Mouse (Mus musculus): ENCODE data around the gene Wdfy2. TPM values are rescaled to one million over a fixed set of nuclear protein-coding genes. Genes with fewer than 3 reads are reported as not detected.

Gene Wdfy2
- polyA plus RNA-seq, 1 experiment from 2014 or later, result 12.7 TPM

DNA sequence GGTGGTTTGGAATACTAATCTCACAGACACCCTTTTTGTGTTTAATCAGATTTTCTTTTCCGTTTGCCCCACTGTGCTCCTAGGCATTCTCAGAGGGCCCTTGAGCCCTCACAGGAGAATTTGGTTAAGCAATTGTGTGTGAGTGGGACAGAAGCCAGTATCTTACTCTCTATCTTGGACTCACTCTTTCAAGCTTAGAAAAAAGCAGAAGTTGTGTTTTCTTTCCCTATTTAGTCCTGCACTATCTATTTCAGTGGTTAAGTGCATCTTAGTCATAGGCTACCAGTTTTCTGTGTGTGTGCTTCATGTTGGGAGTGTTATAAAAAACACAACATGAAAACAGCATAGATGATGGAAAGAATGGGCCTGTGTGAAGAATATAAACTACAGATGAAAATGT is 142.3 kb downstream of the Wdfy2 start:
- no peaks in the 10 kb centered on the region for H3K27me3 ChIP-seq (ENCODE audit: low read depth, poor library complexity, severe bottlenecking)
- H3K4me1 ChIP-seq, result 0 out of 2 replicates have a peak, but pooled peaks cover 2% of the 10 kb centered on the region
- no peaks in the 10 kb centered on the region for H3K36me3 ChIP-seq
- no peaks in the 10 kb centered on the region for H3K9me3 ChIP-seq (replicated peaks)
- H3K4me3 ChIP-seq, result no peak overlapping the region
- 93% methylated on average over 1 of the region's 1 CpGs for WGBS
- no peak for DNase-seq (ENCODE audit: low spot score)
- no peak overlapping the region for H3K27ac ChIP-seq

DNA sequence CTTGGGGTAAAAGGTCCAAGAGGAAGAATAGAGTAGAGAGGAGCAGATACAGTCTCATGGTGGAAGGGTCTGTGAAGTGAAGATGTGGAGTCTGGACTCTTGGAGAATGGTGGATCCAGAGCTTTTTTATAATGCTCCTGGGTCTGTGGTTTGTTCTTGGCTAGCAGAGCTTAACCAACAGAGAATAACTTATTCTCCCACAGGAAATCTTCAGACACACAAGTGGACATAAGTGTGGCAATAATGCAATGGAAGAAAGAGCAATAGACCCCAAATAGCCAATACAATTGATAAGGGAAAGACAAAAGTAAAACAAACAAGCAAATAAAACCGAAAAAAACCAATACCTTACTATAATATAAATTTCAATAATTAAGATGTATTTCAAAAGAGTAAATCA is 146.9 kb downstream of the Wdfy2 start, which contains the start of gene Defb48:
Gene Defb48 (minus strand): TSS at position 101 of the 400 bp plus-strand sequence.
- no peak within 1 kb of the TSS for H3K4me3 ChIP-seq
- no peak within 1 kb of the TSS for H3K27ac ChIP-seq
- no peaks in the 10 kb centered on the region for H3K4me1 ChIP-seq
- no peak for DNase-seq (ENCODE audit: low spot score)
- WGBS, result 75% methylated on average over 1 of the region's 1 CpGs
- no peaks in the 10 kb centered on the region for H3K9me3 ChIP-seq (replicated peaks)
- no peaks in the 10 kb centered on the region for H3K36me3 ChIP-seq
- H3K27me3 ChIP-seq (ENCODE audit: low read depth, poor library complexity, severe bottlenecking), result no peaks in the 10 kb centered on the region

DNA sequence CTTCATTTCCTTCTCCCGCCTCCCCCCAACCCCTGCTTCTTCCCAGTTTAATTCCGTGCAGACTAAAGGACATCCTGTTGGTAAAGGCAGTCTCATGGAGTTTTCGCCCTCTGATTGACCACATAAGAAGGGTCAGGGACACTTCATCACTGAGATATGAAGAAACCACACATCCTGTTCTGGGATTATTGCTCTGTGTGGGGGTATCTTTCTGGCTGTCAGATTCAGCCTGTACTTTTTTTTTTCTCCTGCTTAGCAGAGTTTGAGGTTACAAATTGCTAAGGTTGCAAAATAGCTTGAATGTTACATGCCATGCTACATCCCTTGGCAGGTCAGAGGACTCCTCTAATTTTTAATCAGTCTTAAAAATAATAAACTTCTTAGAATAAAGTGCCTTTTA is 153.8 kb downstream of the Wdfy2 start:
- no peak overlapping the region for H3K4me3 ChIP-seq
- H3K36me3 ChIP-seq, result no peaks in the 10 kb centered on the region
- H3K9me3 ChIP-seq (replicated peaks), result no peaks in the 10 kb centered on the region
- H3K27me3 ChIP-seq (ENCODE audit: low read depth, poor library complexity, severe bottlenecking), result no peaks in the 10 kb centered on the region
- DNase-seq (ENCODE audit: low spot score), result no peak
- WGBS, result 80% methylated on average over 3 of the region's 3 CpGs
- no peak overlapping the region for H3K27ac ChIP-seq
- H3K4me1 ChIP-seq, result no peaks in the 10 kb centered on the region

DNA sequence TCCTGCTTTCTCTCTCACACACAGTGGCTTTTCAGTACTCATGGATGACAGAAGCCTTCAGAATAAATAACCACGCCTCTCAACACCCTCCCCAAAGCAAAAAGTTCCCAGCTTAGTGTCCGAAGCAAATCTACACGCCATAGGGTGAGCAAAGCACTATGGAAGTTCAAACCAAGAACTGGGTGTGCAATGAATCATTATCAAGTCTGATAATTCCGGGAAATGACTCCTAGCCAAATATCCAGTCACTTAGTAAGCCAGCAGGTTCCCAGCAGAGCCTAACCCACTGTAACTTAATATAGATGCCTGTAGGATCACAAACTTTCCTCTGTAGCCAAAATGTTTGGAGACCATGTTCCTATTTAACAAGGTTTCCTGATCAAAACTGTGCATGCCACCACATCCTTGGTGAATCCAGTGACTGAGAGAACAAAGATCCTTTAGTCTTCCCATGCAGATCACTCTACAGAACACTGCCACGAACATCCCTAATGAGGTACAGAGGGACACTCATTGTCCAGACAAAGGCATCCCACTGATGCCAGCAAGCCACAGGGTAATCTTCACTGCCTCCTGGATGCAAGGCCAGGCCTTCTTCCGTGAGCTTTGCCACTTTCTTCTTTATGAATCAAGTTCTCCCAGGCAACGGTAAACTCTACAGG is 154.5 kb downstream of the Wdfy2 start:
- Histone ChIP-seq H3K27ac (no peak overlapping the region), H3K36me3 (no peaks in the 10 kb centered on the region), H3K27me3 (ENCODE audit: low read depth, poor library complexity, severe bottlenecking) (no peaks in the 10 kb centered on the region), H3K4me1 (no peaks in the 10 kb centered on the region), H3K9me3 (replicated peaks) (no peaks in the 10 kb centered on the region), H3K4me3 (no peak overlapping the region)
- 86% methylated on average over 7 of the region's 7 CpGs for WGBS
- DNase-seq (ENCODE audit: low spot score), result no peak

DNA sequence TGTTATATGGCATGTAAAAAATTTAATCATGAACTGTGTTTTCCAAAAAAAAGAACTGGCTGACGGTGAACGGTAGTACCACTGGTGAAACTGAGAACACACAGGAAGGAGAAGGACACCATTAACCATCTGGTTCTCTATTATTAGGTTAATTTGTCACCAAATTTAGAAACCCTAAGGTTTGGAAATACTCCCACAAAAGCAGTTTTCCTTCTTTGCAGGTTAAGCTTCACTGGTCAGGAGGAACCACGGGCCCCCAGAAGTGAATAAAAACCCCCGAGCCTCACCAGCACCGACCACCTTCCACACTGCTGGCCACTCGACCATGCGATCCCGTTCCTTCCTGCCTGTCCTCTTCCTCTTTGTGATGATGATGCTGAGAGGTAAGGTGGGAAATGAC is 160.3 kb downstream of the Wdfy2 start, which contains the start of gene Defb47:
Gene Defb47 (plus strand): TSS at position 301 of the 400 bp plus-strand sequence.
- Histone ChIP-seq H3K9me3 (replicated peaks) (no peaks in the 10 kb centered on the region), H3K4me3 (no peak within 1 kb of the TSS), H3K4me1 (no peaks in the 10 kb centered on the region), H3K27me3 (ENCODE audit: low read depth, poor library complexity, severe bottlenecking) (no peaks in the 10 kb centered on the region), H3K36me3 (no peaks in the 10 kb centered on the region), H3K27ac (no peak within 1 kb of the TSS)
- 92% methylated on average over 8 of the region's 8 CpGs for WGBS
- DNase-seq (ENCODE audit: low spot score), result no peak

DNA sequence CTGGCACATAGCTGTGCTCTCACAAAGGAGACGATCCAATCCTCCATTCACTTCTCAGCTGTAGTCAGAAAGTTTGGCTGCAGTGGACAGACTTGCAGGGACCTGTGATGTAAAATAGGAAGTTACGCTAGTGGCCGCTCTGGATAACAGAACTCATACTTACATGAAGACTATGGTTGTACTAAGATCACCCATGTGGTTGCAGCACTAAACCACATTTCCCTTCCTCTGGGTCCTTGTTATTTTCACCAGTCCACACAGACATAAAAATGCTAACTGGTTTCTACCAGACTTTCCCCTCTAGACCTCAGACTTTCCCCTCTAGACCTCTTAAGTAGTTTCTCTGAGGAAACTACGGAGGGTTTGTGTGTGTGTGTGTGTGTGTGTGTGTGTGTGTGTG is 161.5 kb downstream of the Wdfy2 start:
- no peak for DNase-seq (ENCODE audit: low spot score)
- Histone ChIP-seq H3K27ac (no peak overlapping the region), H3K9me3 (replicated peaks) (no peaks in the 10 kb centered on the region), H3K36me3 (no peaks in the 10 kb centered on the region), H3K4me3 (no peak overlapping the region), H3K4me1 (no peaks in the 10 kb centered on the region), H3K27me3 (ENCODE audit: low read depth, poor library complexity, severe bottlenecking) (no peaks in the 10 kb centered on the region)
- 91% methylated on average over 4 of the region's 4 CpGs for WGBS

DNA sequence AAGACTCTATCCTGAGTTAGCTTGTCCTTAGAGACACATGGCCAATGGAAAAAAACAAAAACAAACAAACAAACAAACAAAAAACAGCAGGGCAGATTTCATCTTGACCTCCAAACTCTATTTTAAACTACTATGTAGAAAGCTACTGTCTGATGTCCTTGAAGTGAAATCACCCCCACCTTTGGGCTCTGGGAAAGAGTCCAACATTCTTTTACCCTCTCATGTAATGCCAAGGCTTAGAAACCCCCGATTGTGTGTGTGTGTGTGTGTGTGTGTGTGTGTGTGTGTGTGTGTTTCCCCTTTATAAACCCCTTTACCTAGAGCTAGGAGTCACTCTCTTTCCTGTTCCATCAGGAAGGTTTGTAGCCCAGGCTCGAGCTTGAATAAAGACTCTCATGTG is 165.1 kb downstream of the Wdfy2 start:
- Histone ChIP-seq H3K4me1 (no peaks in the 10 kb centered on the region), H3K27ac (no peak overlapping the region), H3K36me3 (no peaks in the 10 kb centered on the region), H3K4me3 (no peak overlapping the region), H3K9me3 (replicated peaks) (no peaks in the 10 kb centered on the region), H3K27me3 (ENCODE audit: low read depth, poor library complexity, severe bottlenecking) (no peaks in the 10 kb centered on the region)
- 83% methylated on average over 2 of the region's 2 CpGs for WGBS
- no peak for DNase-seq (ENCODE audit: low spot score)

Small RNA genes within 50 kb of the gene (microRNA-seq; reads per million reads assigned to microRNA genes)
- not detected for gene Mir6541
- 0.88 reads per million for gene Mir8098

Other genes starting within 250 kb of the Wdfy2 start
- not detected in 2 replicates for gene Serpine3, start 174.0 kb upstream of the Wdfy2 start, polyA plus RNA-seq (2016; fragmentation: Nextera tagmentation; extraction: Ambion mirVana)
- 18.1 and 25.4 TPM in 2 replicates for gene Ints6, start 76.5 kb upstream of the Wdfy2 start, polyA plus RNA-seq (2016; fragmentation: Nextera tagmentation; extraction: Ambion mirVana)
- not detected in 2 replicates for gene Defb48, start 146.8 kb downstream of the Wdfy2 start, polyA plus RNA-seq (2016; fragmentation: Nextera tagmentation; extraction: Ambion mirVana)
- not detected in 2 replicates for gene Defb47, start 160.4 kb downstream of the Wdfy2 start, polyA plus RNA-seq (2016; fragmentation: Nextera tagmentation; extraction: Ambion mirVana)
- gene Defb43, start 174.1 kb downstream of the Wdfy2 start, polyA plus RNA-seq (2016; fragmentation: Nextera tagmentation; extraction: Ambion mirVana), result not detected in 2 replicates
- not detected in 2 replicates for gene Defb42, start 209.3 kb downstream of the Wdfy2 start, polyA plus RNA-seq (2016; fragmentation: Nextera tagmentation; extraction: Ambion mirVana)
- gene Defb30, start 212.3 kb downstream of the Wdfy2 start, polyA plus RNA-seq (2016; fragmentation: Nextera tagmentation; extraction: Ambion mirVana), result not detected in 2 replicates

All from limb, embryonic 10.5 days (tissue).